Mouse (Mus musculus) neural tube, embryonic 14.5 days (tissue): ENCODE measurements at regions not wholly inside any gene's neighbourhood (a gene's known extent, or its start where the extent isn't known, plus 50 kb on each side); places are given as distances from the start of the nearest gene placed in this dataset.

Experiments
- ATAC-seq: fragments of 200-750 bp; cut with Nextera tagmentation; 2 replicates; pipeline ENCODE4 v1.8.0; 2017; ENCODE audit warnings: low read depth, mild to moderate bottlenecking, moderate TSS enrichment, moderate library complexity
- H3K27ac ChIP-seq: fragments of 300-500 bp; sonication (generic); 2 replicates; pipeline ENCODE4 v1.5.1; 2014; ENCODE audit warnings: low read depth, mild to moderate bottlenecking, control low read depth, low read length, moderate library complexity, mixed read lengths
- H3K27me3 ChIP-seq: fragments of 300-500 bp; sonication (generic); 2 replicates; pipeline ENCODE4 v1.6.1; 2014; ENCODE audit warnings: low read length; ENCODE audit not compliant: control insufficient read depth, insufficient read depth
- H3K36me3 ChIP-seq: fragments of 300-500 bp; sonication (generic); 2 replicates; pipeline ENCODE4 v1.6.1; 2014; ENCODE audit warnings: low read length, mixed read lengths; ENCODE audit not compliant: control insufficient read depth, insufficient read depth
- H3K4me1 ChIP-seq: fragments of 300-500 bp; sonication (generic); 2 replicates; pipeline ENCODE4 v1.6.1; 2014; ENCODE audit warnings: low read length; ENCODE audit not compliant: control insufficient read depth, insufficient read depth
- H3K4me2 ChIP-seq: fragments of 300-500 bp; sonication (generic); 2 replicates; pipeline ENCODE4 v1.6.1; 2014; ENCODE audit warnings: mild to moderate bottlenecking, low read depth, low read length, control low read depth
- H3K4me3 ChIP-seq: fragments of 300-500 bp; sonication (generic); 2 replicates; pipeline ENCODE4 v1.5.1; 2014; ENCODE audit warnings: low read depth, low read length, control low read depth, mixed read lengths
- H3K9ac ChIP-seq: fragments of 300-500 bp; sonication (generic); replicated peaks from 2 replicates; pipeline ENCODE4 v1.6.1; 2014; ENCODE audit warnings: low read depth, mild to moderate bottlenecking, control low read depth, low read length, mixed read lengths
- H3K9me3 ChIP-seq: fragments of 300-500 bp; sonication (generic); 2 replicates; pipeline ENCODE4 v1.6.1; 2016; ENCODE audit warnings: low read length; ENCODE audit not compliant: control insufficient read depth
- WGBS: fragments of 180-500 bp; shearing (Covaris S2); extraction: QIAGEN DNeasy Blood & Tissue Kit; methylation state at CpG from one replicate; pipeline ENCODE4 v1.1.7; 2014; 5-methylcytosine and 5-hydroxymethylcytosine counted together

GRCm38 (mm10) chr3:144273115-144273514, 68.1 kb upstream of the Lmo4 start:
- ATAC-seq: no peak
- no peaks in the 10 kb centered on the region for H3K36me3 ChIP-seq
- H3K27ac ChIP-seq: no peak overlapping the region

DNA sequence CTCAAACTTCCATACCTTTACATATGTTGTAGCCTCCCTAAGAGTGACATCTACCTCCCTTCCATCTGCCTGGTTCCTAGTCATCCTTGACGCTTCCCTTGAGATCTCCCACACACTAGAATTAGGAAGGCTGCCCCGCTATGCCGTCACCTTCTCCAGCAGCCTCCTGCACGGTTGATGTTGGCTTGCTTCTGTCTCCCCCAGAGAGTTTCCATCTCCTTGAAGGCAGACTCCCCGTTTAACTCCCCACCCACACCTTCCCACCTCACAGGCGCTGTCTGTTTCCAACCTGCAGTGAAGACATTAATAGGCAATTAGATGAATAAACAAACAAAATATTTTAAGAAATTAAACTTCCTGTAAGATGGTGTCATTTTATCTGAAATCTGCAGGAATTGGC, 65.2 kb upstream of the Lmo4 start:
- Histone ChIP-seq H3K4me3 (no peak overlapping the region), H3K9ac (no peak overlapping the region), H3K9me3 (no peaks in the 10 kb centered on the region), H3K4me1 (no peaks in the 10 kb centered on the region), H3K27me3 (no peaks in the 10 kb centered on the region), H3K27ac (no peak overlapping the region), H3K36me3 (no peaks in the 10 kb centered on the region), H3K4me2 (no peak overlapping the region)
- ATAC-seq: no peak
- WGBS: 90% methylated on average over 6 of the region's 6 CpGs

More at GRCm38 (mm10) chr3:144273115-144273514, 68.1 kb upstream of the Lmo4 start:
- no peaks in the 10 kb centered on the region for H3K9me3 ChIP-seq
- H3K4me1 ChIP-seq: no peaks in the 10 kb centered on the region
- no peak overlapping the region for H3K9ac ChIP-seq
- H3K4me2 ChIP-seq: no peak overlapping the region
- H3K27me3 ChIP-seq: no peaks in the 10 kb centered on the region
- no peak overlapping the region for H3K4me3 ChIP-seq
- WGBS: 75% methylated on average over 5 of the region's 5 CpGs

GRCm38 (mm10) chr3:144264554-144264953, 59.5 kb upstream of the Lmo4 start:
- Histone ChIP-seq H3K4me1 (no peaks in the 10 kb centered on the region), H3K36me3 (no peaks in the 10 kb centered on the region), H3K4me2 (no peak overlapping the region), H3K27me3 (no peaks in the 10 kb centered on the region), H3K27ac (no peak overlapping the region), H3K4me3 (no peak overlapping the region), H3K9ac (no peak overlapping the region), H3K9me3 (no peaks in the 10 kb centered on the region)
- WGBS: 84% methylated on average over 3 of the region's 3 CpGs
- ATAC-seq: no peak

- H3K9me3 ChIP-seq: no peaks in the 10 kb centered on the region
- 96% methylated on average over 2 of the region's 2 CpGs for WGBS
- no peak overlapping the region for H3K4me3 ChIP-seq
- H3K4me2 ChIP-seq: no peak overlapping the region
- ATAC-seq: no peak
- no peaks in the 10 kb centered on the region for H3K27me3 ChIP-seq
- H3K4me1 ChIP-seq: no peaks in the 10 kb centered on the region
- no peak overlapping the region for H3K9ac ChIP-seq
- H3K36me3 ChIP-seq: no peaks in the 10 kb centered on the region
- H3K27ac ChIP-seq: no peak overlapping the region
Measured at GRCm38 (mm10) chr3:144260886-144261285, 55.9 kb upstream of the Lmo4 start.

GRCm38 (mm10) chr3:144257714-144258517, 52.9 kb upstream of the Lmo4 start:
- Histone ChIP-seq H3K36me3 (no peaks in the 10 kb centered on the region), H3K9me3 (no peaks in the 10 kb centered on the region), H3K4me2 (no peak overlapping the region), H3K4me3 (no peak overlapping the region), H3K9ac (no peak overlapping the region), H3K27me3 (no peaks in the 10 kb centered on the region), H3K4me1 (no peaks in the 10 kb centered on the region), H3K27ac (no peak overlapping the region)
- no peak for ATAC-seq
- WGBS: 71% methylated on average over 6 of the region's 6 CpGs

- H3K4me1 ChIP-seq: no peaks in the 10 kb centered on the region
- no peak overlapping the region for H3K4me2 ChIP-seq
- no peak for ATAC-seq
- H3K36me3 ChIP-seq: no peaks in the 10 kb centered on the region
- no peak overlapping the region for H3K4me3 ChIP-seq
- no peaks in the 10 kb centered on the region for H3K9me3 ChIP-seq
- H3K27ac ChIP-seq: no peak overlapping the region
- WGBS: 79% methylated on average over 9 of the region's 9 CpGs
- H3K27me3 ChIP-seq: no peaks in the 10 kb centered on the region
- H3K9ac ChIP-seq: no peak overlapping the region
Measured at GRCm38 (mm10) chr3:144257196-144257595, 52.2 kb upstream of the Lmo4 start.

DNA sequence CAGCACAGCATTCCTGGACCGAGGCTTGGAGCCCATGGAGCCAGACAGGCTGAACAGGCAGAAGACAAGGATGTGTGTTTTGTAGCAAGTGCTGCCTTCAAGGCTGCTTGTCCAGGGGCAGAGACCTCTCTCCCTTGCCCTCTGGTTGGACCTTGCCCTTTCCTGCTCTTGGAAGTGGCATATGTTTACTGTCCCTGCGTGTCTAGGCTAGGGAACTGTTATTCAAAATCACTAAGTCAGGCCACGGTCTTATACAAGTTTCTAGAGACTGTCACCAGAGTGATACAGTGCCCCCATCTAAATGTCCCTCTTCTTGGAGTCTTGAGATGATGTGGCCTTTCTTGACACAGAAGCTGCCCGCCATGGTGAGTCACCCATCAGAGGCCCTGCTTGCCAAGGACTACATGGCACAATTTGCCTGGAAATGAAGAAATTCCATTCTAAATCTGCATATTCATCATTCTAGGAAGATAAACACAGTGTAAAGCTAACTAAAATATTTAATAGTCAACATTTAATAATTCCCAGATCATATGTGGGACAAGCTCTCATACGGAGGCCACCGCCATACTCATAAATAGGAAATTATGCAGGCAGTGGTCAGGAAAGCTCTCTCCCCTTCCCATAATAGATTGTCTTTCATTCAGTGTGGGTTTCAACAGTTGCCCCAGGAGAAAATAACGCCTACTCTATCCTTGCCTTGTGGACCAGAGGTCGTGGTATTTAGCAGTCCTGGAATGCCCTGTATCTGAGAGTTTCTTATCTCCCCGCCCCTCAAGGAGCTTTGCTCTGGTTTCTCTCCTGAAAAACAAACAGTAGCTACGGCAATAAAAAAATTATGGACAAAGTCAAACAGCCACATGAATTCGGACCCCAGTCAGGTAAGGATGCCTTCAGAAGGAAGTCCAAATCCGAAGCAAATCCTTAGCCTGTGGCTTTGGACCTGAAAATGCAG, 50.9 kb upstream of the Lmo4 start:
- H3K36me3 ChIP-seq: no peaks in the 10 kb centered on the region
- no peak overlapping the region for H3K27ac ChIP-seq
- H3K4me2 ChIP-seq: no peak overlapping the region
- no peaks in the 10 kb centered on the region for H3K27me3 ChIP-seq
- no peaks in the 10 kb centered on the region for H3K9me3 ChIP-seq
- ATAC-seq: no peak
- no peaks in the 10 kb centered on the region for H3K4me1 ChIP-seq
- H3K4me3 ChIP-seq: no peak overlapping the region
- WGBS: 82% methylated on average over 12 of the region's 12 CpGs
- H3K9ac ChIP-seq: no peak overlapping the region
